Mouse (Mus musculus) myocyte (in vitro differentiated cells): Measurements from ENCODE around the gene Apom. TPM values are rescaled to one million over a fixed set of nuclear protein-coding genes. Genes with fewer than 3 reads are reported as not detected.
A peak's percentile ranks its signal among the peaks of the same experiment; 100 is the strongest.

ENCODE experiments used
- H3K27me3 ChIP-seq: one replicate; pipeline ENCODE4 v1.6.1; 2011; ENCODE audit not compliant: control insufficient read depth, insufficient read depth, insufficient read length
- H3K36me3 ChIP-seq: one replicate; pipeline ENCODE4 v1.6.1; 2011; ENCODE audit not compliant: control insufficient read depth, insufficient read depth
- H3K4me2 ChIP-seq: one replicate; pipeline ENCODE4 v1.6.1; 2011; ENCODE audit warnings: low read depth, control low read depth
- H3K4me3 ChIP-seq: one replicate; pipeline ENCODE4 v1.5.1; 2011; ENCODE audit warnings: mild to moderate bottlenecking, control low read depth, moderate library complexity
- H3K79me2 ChIP-seq: one replicate; pipeline ENCODE4 v1.6.1; 2011; ENCODE audit not compliant: control insufficient read depth, insufficient read depth
- H3ac ChIP-seq: one replicate; pipeline ENCODE4 v1.6.1; 2011; ENCODE audit not compliant: control insufficient read depth, insufficient read length
- CEBPB ChIP-seq: IDR thresholded peaks from 2 replicates; pipeline ENCODE4 v1.6.1; 2011; ENCODE audit warnings: mild to moderate bottlenecking, moderate library complexity; ENCODE audit not compliant: poor library complexity, insufficient read depth, severe bottlenecking
- E2F4 ChIP-seq: IDR thresholded peaks from one replicate; pipeline ENCODE4 v1.6.1; 2011; ENCODE audit warnings: mild to moderate bottlenecking, control low read depth, moderate library complexity; ENCODE audit not compliant: insufficient read depth
- MAX ChIP-seq: IDR thresholded peaks from one replicate; pipeline ENCODE4 v1.6.1; 2011; ENCODE audit warnings: low read depth, mild to moderate bottlenecking, control low read depth
- MYOD1 ChIP-seq, 3 experiments: IDR thresholded peaks; one replicate each; pipeline ENCODE4 v1.6.1; 2011; ENCODE audit warnings: control low read depth in 2 of 3, low read depth in 2 of 3, mild to moderate bottlenecking in 2 of 3, moderate library complexity in 1 of 3; ENCODE audit not compliant: insufficient read length in 2 of 3, control insufficient read depth in 1 of 3
- MYOG ChIP-seq, 3 experiments: IDR thresholded peaks; one replicate each; pipeline ENCODE4 v1.6.1; 2011; ENCODE audit warnings: control low read depth in 2 of 3, low read depth in 2 of 3, mild to moderate bottlenecking in 2 of 3; ENCODE audit not compliant: insufficient read length in 2 of 3, control insufficient read depth in 1 of 3, insufficient read depth in 1 of 3
- POLR2A ChIP-seq: IDR thresholded peaks from one replicate; pipeline ENCODE4 v1.6.1; 2011; ENCODE audit warnings: low read depth, mild to moderate bottlenecking, control low read depth, moderate library complexity; ENCODE audit not compliant: insufficient read length
- POLR2AphosphoS2 ChIP-seq: IDR thresholded peaks from one replicate; pipeline ENCODE4 v1.6.1; 2011; ENCODE audit warnings: low read depth, control low read depth; ENCODE audit not compliant: insufficient read length
- REST ChIP-seq: IDR thresholded peaks from one replicate; pipeline ENCODE4 v1.6.1; 2011; ENCODE audit warnings: mild to moderate bottlenecking, control low read depth, moderate library complexity; ENCODE audit not compliant: insufficient read depth, insufficient read length
- SRF ChIP-seq: IDR thresholded peaks from one replicate; pipeline ENCODE4 v1.6.1; 2011; ENCODE audit warnings: low read depth; ENCODE audit not compliant: control insufficient read depth, insufficient read length
- TCF12 ChIP-seq: IDR thresholded peaks from one replicate; pipeline ENCODE4 v1.6.1; 2011; ENCODE audit warnings: mild to moderate bottlenecking, control low read depth; ENCODE audit not compliant: poor library complexity, insufficient read depth, severe bottlenecking
- TCF3 ChIP-seq: IDR thresholded peaks from one replicate; pipeline ENCODE4 v1.6.1; 2011; ENCODE audit warnings: low read depth, control low read depth; ENCODE audit not compliant: insufficient read length
- USF1 ChIP-seq: IDR thresholded peaks from one replicate; pipeline ENCODE4 v1.6.1; 2011; ENCODE audit warnings: low read depth, mild to moderate bottlenecking, control low read depth, moderate library complexity
- polyA plus RNA-seq: library from polyadenylated mRNA; unstranded; fragments of >200 nt; fragmentation: generic; extraction: Trizol; gene quantifications from one replicate; pipeline ENCODE4 v1.2.1, GENCODE M21; 2012; ENCODE audit warnings: missing spikeins

Gene Apom
- polyA plus RNA-seq, 1 experiment = 0.18 TPM

DNA sequence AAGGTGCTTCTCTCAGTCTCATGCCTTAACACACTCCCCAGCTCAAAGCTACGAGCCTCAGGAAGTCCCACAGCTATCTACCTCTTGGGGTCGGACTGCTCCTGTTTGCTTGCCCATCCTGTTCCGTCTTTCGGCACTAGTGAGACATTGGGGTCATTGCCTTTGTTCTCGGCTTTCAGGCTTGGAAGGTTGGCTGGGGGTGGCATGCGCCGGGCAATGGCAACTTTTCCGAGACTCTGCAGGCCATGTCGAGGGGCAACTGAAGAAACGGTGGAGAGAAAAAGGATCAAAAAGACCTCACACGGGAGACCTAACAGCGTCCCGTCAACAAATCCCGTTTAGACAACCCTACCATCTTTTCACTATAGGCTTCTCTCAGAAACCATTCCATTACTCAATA is 30.3 kb upstream of the Apom start:
- H3K4me2 ChIP-seq = peak overlapping the region; percentile 93
- H3K4me3 ChIP-seq = peak overlapping the region; percentile 83
- TF ChIP-seq POLR2AphosphoS2 (no peak), SRF (no peak), TCF12 (no peak), MYOD1 (IDR thresholded peaks at IDR 0.05; ENCODE audit: control insufficient read depth in 1 of 3, insufficient read length in 2 of 3, low read depth in 2 of 3) (no peak), E2F4 (no peak), USF1 (no peak), MAX (no peak), CEBPB (no peak)
- peaks cover 68% of the 10 kb centered on the region for H3K79me2 ChIP-seq
- H3ac ChIP-seq = no peak overlapping the region
- peaks cover 37% of the 10 kb centered on the region for H3K36me3 ChIP-seq
- no peaks in the 10 kb centered on the region for H3K27me3 ChIP-seq

DNA sequence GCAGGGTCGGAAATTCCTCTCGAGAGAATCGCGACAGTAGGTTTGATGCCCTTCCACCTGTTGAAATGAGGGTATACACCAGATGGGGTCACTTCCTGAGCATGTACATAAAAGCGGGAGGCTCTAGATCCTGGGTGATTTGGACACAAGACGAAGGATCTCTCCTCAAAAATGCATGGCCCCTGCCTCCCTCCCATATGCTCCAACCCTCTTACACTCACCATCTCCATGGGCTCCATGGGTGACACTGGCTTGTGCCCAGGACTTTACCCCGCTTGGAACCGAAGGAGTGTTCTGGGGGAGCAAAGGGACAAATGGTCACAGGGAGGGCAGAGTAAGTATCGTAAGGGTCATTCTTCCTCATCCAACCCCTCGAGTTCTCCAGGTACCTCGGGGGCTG is 29.6 kb upstream of the Apom start:
- peak overlapping the region; percentile 83 for H3K4me3 ChIP-seq
- H3K36me3 ChIP-seq = peaks cover 39% of the 10 kb centered on the region
- H3K4me2 ChIP-seq = no peak overlapping the region
- no peaks in the 10 kb centered on the region for H3K27me3 ChIP-seq
- no peak overlapping the region for H3ac ChIP-seq
- peaks cover 67% of the 10 kb centered on the region for H3K79me2 ChIP-seq
- no peak for TF ChIP-seq CEBPB
- no peak for TF ChIP-seq MYOG (IDR thresholded peaks at IDR 0.05; ENCODE audit: control insufficient read depth in 1 of 3, insufficient read depth in 1 of 3, insufficient read length in 2 of 3, low read depth in 2 of 3)
- TF ChIP-seq POLR2AphosphoS2 = no peak
- no peak for TF ChIP-seq REST
- TF ChIP-seq TCF3 = no peak
- no peak for TF ChIP-seq USF1
- no peak for TF ChIP-seq MAX
- TF ChIP-seq SRF = no peak
- TF ChIP-seq POLR2A = no peak
- no peak for TF ChIP-seq TCF12
- no peak for TF ChIP-seq MYOD1 (IDR thresholded peaks at IDR 0.05; ENCODE audit: control insufficient read depth in 1 of 3, insufficient read length in 2 of 3, low read depth in 2 of 3)

DNA sequence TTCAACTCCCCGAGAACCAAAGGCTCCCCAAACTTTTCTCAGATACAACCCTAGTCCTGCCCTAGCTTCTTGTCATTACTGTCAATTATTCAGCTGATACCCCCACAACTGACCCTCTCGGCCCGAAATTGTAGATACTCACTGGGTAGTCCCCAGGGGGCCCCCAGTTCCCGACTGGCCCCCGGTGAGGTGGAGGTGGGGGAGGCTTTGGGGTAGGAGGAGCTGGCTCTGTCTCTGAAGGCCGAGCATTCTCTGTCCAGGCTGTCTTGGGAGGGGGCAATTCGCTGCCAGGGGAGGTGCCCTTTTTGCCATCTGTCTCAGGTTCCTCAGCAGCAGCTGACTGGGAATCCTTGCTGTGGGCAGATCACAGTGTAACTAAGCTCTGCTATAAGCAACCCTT is 27.8 kb upstream of the Apom start:
- H3ac ChIP-seq = no peak overlapping the region

DNA sequence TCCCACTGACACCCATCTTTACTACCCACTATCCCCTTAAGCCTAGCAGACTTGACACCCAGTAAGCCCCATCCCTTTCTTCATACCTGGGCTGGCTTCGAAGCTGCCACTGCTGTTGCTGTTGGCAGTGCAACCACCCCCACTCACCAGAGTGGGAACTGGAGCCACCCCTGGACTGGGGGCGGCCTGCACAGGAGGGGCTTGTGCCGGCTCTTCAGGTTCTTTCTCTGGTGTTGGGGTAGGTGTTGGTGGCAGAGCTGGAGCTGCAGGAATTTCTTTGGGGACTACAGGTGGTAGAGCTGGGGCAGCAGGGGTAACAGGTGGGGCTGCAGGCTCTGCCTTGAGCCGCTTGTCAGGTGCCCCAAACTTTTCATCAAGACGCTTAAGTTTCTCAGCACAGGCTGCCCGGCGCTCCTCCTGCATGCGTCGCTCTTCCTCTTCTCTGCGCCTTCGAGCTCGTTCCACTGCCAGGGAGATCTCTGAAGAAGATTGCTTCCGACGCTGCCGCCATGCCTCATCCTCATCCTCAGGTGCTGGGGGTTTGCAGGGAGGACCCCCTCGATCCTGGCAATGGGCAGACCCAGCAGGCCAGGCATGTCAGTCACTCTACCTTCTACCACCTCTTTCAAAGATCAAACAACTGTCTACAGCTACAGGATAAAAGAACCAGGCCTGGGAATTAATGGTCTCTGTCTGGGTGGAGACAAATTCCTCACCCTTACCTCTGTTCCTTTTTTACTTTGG is 27.2 kb upstream of the Apom start:
- H3K4me2 ChIP-seq = no peak overlapping the region
- TF ChIP-seq POLR2AphosphoS2 (peak; percentile 40), REST (no peak), POLR2A (peak; percentile 14)
- peaks cover 46% of the 10 kb centered on the region for H3K36me3 ChIP-seq
- no peak overlapping the region for H3ac ChIP-seq
- no peaks in the 10 kb centered on the region for H3K27me3 ChIP-seq
- peaks cover 59% of the 10 kb centered on the region for H3K79me2 ChIP-seq
- no peak overlapping the region for H3K4me3 ChIP-seq

More for the DNA sequence above, 27.8 kb upstream of the Apom start:
- H3K79me2 ChIP-seq = peaks cover 62% of the 10 kb centered on the region
- no peaks in the 10 kb centered on the region for H3K27me3 ChIP-seq
- no peak overlapping the region for H3K4me2 ChIP-seq
- no peak overlapping the region for H3K4me3 ChIP-seq
- peaks cover 44% of the 10 kb centered on the region for H3K36me3 ChIP-seq
- no peak for TF ChIP-seq TCF3
- no peak for TF ChIP-seq POLR2A
- TF ChIP-seq SRF = no peak
- peak; percentile 10 for TF ChIP-seq POLR2AphosphoS2
- no peak for TF ChIP-seq MYOG (IDR thresholded peaks at IDR 0.05; ENCODE audit: control insufficient read depth in 1 of 3, insufficient read depth in 1 of 3, insufficient read length in 2 of 3, low read depth in 2 of 3)
- no peak for TF ChIP-seq USF1
- TF ChIP-seq TCF12 = no peak

DNA sequence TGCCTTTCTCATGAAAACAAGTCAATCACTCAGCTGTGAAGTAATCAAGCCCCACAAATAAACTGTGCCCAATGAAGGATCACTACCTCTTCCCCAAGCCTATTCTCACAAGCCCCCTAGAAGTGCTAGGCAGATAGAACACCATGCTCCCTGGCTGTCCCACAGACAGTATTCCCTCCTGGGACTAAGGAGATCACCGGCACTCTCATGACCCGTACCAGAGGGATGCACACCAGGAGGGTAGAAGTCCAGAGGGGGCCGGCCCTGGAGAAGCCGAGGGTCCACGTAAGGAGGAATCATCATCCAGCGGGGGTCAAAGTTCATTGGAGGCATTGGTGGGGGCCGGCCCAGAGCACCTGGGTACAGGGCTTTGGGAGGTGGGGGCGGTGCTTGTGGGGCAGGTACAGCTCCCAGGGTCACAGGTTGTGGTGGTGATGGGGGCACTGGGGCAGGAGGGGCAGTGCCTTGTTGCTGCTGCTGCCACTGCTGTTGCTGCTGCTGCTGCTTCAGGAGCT is 25.9 kb upstream of the Apom start:
- H3ac ChIP-seq = no peak overlapping the region
- H3K27me3 ChIP-seq = no peaks in the 10 kb centered on the region
- no peak overlapping the region for H3K4me3 ChIP-seq
- TF ChIP-seq E2F4 (no peak), REST (no peak), USF1 (no peak), POLR2AphosphoS2 (no peak), POLR2A (no peak)
- H3K36me3 ChIP-seq = peaks cover 53% of the 10 kb centered on the region
- H3K4me2 ChIP-seq = no peak overlapping the region
- H3K79me2 ChIP-seq = peaks cover 46% of the 10 kb centered on the region
